Mouse (Mus musculus): ENCODE measurements at regions not wholly inside any gene's neighbourhood (a gene's known extent, or its start where the extent isn't known, plus 50 kb on each side); places are given as distances from the start of the nearest gene placed in this dataset.

- no peak for ATAC-seq (ENCODE audit: low FRiP score)
- Histone ChIP-seq H3K4me2 (no peak overlapping the region), H3K4me1 (replicated peaks) (0 out of 2 replicates have a peak, but pooled peaks cover 5% of the 10 kb centered on the region), H3K27ac (no peak overlapping the region), H3K4me3 (no peak overlapping the region), H3K36me3 (no peaks in the 10 kb centered on the region), H3K27me3 (no peaks in the 10 kb centered on the region), H3K9ac (no peak overlapping the region), H3K9me3 (no peaks in the 10 kb centered on the region)
- 92% methylated on average over 1 of the region's 1 CpGs for WGBS
Measured at GRCm38 (mm10) chr13:118985285-118985684, 315.7 kb downstream of the Fgf10 start.

- Histone ChIP-seq H3K27ac (no peak overlapping the region), H3K9me3 (no peaks in the 10 kb centered on the region), H3K27me3 (no peaks in the 10 kb centered on the region), H3K9ac (no peak overlapping the region), H3K4me2 (no peak overlapping the region), H3K4me1 (replicated peaks) (no peaks in the 10 kb centered on the region), H3K36me3 (no peaks in the 10 kb centered on the region), H3K4me3 (no peak overlapping the region)
- 93% methylated on average over 6 of the region's 6 CpGs for WGBS
- no peak for ATAC-seq (ENCODE audit: low FRiP score)
Measured at GRCm38 (mm10) chr13:119025305-119025975, 355.8 kb downstream of the Fgf10 start.

- ATAC-seq (ENCODE audit: low FRiP score): no peak
- Histone ChIP-seq H3K4me3 (no peak overlapping the region), H3K36me3 (no peaks in the 10 kb centered on the region), H3K27ac (no peak overlapping the region), H3K9me3 (no peaks in the 10 kb centered on the region), H3K4me1 (replicated peaks) (no peaks in the 10 kb centered on the region), H3K27me3 (no peaks in the 10 kb centered on the region), H3K9ac (no peak overlapping the region), H3K4me2 (no peak overlapping the region)
- WGBS: 87% methylated on average over 1 of the region's 1 CpGs
Measured at GRCm38 (mm10) chr13:119039616-119040015, 370.0 kb downstream of the Fgf10 start.

- Histone ChIP-seq H3K27me3 (no peaks in the 10 kb centered on the region), H3K36me3 (no peaks in the 10 kb centered on the region), H3K4me2 (no peak overlapping the region), H3K9ac (no peak overlapping the region), H3K4me1 (replicated peaks) (no peaks in the 10 kb centered on the region), H3K4me3 (no peak overlapping the region), H3K9me3 (no peaks in the 10 kb centered on the region), H3K27ac (no peak overlapping the region)
- no peak for ATAC-seq (ENCODE audit: low FRiP score)
- 85% methylated on average over 1 of the region's 1 CpGs for WGBS
Measured at GRCm38 (mm10) chr13:119045112-119045511, 375.5 kb downstream of the Fgf10 start.

GRCm38 (mm10) chr13:119068745-119069580 lies 359.4 kb upstream of the Paip1 start:
- Histone ChIP-seq H3K4me2 (no peak overlapping the region), H3K36me3 (no peaks in the 10 kb centered on the region), H3K27ac (no peak overlapping the region), H3K4me3 (no peak overlapping the region), H3K4me1 (replicated peaks) (no peaks in the 10 kb centered on the region), H3K27me3 (no peaks in the 10 kb centered on the region), H3K9me3 (no peaks in the 10 kb centered on the region), H3K9ac (no peak overlapping the region)
- no peak for ATAC-seq (ENCODE audit: low FRiP score)
- WGBS: 90% methylated on average over 6 of the region's 6 CpGs

- no peaks in the 10 kb centered on the region for H3K36me3 ChIP-seq
- H3K27ac ChIP-seq: no peak overlapping the region
- H3K9me3 ChIP-seq: no peaks in the 10 kb centered on the region
- no peak for ATAC-seq (ENCODE audit: low FRiP score)
- no peak overlapping the region for H3K4me3 ChIP-seq
- WGBS: 87% methylated on average over 7 of the region's 7 CpGs
- H3K9ac ChIP-seq: no peak overlapping the region
- no peak overlapping the region for H3K4me2 ChIP-seq
- no peaks in the 10 kb centered on the region for H3K4me1 ChIP-seq (replicated peaks)
- H3K27me3 ChIP-seq: no peaks in the 10 kb centered on the region
Measured at GRCm38 (mm10) chr13:119069581-119069936, 358.8 kb upstream of the Paip1 start.

GRCm38 (mm10) chr13:119079243-119079642 lies 349.2 kb upstream of the Paip1 start:
- Histone ChIP-seq H3K27ac (no peak overlapping the region), H3K9ac (no peak overlapping the region), H3K27me3 (no peaks in the 10 kb centered on the region), H3K4me2 (no peak overlapping the region), H3K36me3 (no peaks in the 10 kb centered on the region), H3K4me3 (no peak overlapping the region), H3K9me3 (no peaks in the 10 kb centered on the region; the same call in 1 of the 2 replicates), H3K4me1 (replicated peaks) (no peaks in the 10 kb centered on the region)
- 90% methylated on average over 4 of the region's 4 CpGs for WGBS
- ATAC-seq (ENCODE audit: low FRiP score): no peak

- H3K9ac ChIP-seq: no peak overlapping the region
- no peaks in the 10 kb centered on the region for H3K36me3 ChIP-seq
- no peak for ATAC-seq (ENCODE audit: low FRiP score)
- H3K27ac ChIP-seq: no peak overlapping the region
- no peaks in the 10 kb centered on the region for H3K4me1 ChIP-seq (replicated peaks)
- H3K27me3 ChIP-seq: no peaks in the 10 kb centered on the region
- H3K9me3 ChIP-seq: no peaks in the 10 kb centered on the region
- H3K4me3 ChIP-seq: no peak overlapping the region
- H3K4me2 ChIP-seq: no peak overlapping the region
- 60% methylated on average over 1 of the region's 1 CpGs for WGBS
Measured at GRCm38 (mm10) chr13:119081691-119082090, 346.7 kb upstream of the Paip1 start.

GRCm38 (mm10) chr13:119117906-119118305 lies 310.5 kb upstream of the Paip1 start:
- Histone ChIP-seq H3K4me1 (replicated peaks) (no peaks in the 10 kb centered on the region), H3K9me3 (no peaks in the 10 kb centered on the region), H3K4me2 (no peak overlapping the region), H3K27ac (no peak overlapping the region), H3K36me3 (no peaks in the 10 kb centered on the region), H3K4me3 (no peak overlapping the region), H3K27me3 (no peaks in the 10 kb centered on the region), H3K9ac (no peak overlapping the region)
- 87% methylated on average over 3 of the region's 3 CpGs for WGBS
- no peak for ATAC-seq (ENCODE audit: low FRiP score)

GRCm38 (mm10) chr13:119118382-119118781 lies 310.0 kb upstream of the Paip1 start:
- no peak overlapping the region for H3K4me2 ChIP-seq
- H3K9ac ChIP-seq: no peak overlapping the region
- no peaks in the 10 kb centered on the region for H3K27me3 ChIP-seq
- H3K9me3 ChIP-seq: no peaks in the 10 kb centered on the region
- WGBS: 72% methylated on average over 1 of the region's 1 CpGs
- no peaks in the 10 kb centered on the region for H3K36me3 ChIP-seq
- no peak overlapping the region for H3K27ac ChIP-seq
- no peak for ATAC-seq (ENCODE audit: low FRiP score)
- H3K4me1 ChIP-seq (replicated peaks): no peaks in the 10 kb centered on the region
- H3K4me3 ChIP-seq: no peak overlapping the region

- Histone ChIP-seq H3K4me2 (no peak overlapping the region), H3K27me3 (no peaks in the 10 kb centered on the region), H3K36me3 (no peaks in the 10 kb centered on the region), H3K27ac (no peak overlapping the region), H3K4me3 (no peak overlapping the region), H3K9me3 (no peaks in the 10 kb centered on the region), H3K4me1 (replicated peaks) (no peaks in the 10 kb centered on the region), H3K9ac (no peak overlapping the region)
- no peak for ATAC-seq (ENCODE audit: low FRiP score)
- 96% methylated on average over 2 of the region's 2 CpGs for WGBS
Measured at GRCm38 (mm10) chr13:119140436-119140835, 288.0 kb upstream of the Paip1 start.

GRCm38 (mm10) chr13:119143351-119143750 lies 285.1 kb upstream of the Paip1 start:
- H3K4me1 ChIP-seq (replicated peaks): no peaks in the 10 kb centered on the region
- WGBS: 0% methylated on average over 1 of the region's 1 CpGs
- H3K27me3 ChIP-seq: no peaks in the 10 kb centered on the region
- no peak overlapping the region for H3K4me3 ChIP-seq
- H3K9ac ChIP-seq: no peak overlapping the region
- no peak overlapping the region for H3K4me2 ChIP-seq
- H3K27ac ChIP-seq: no peak overlapping the region
- no peak for ATAC-seq (ENCODE audit: low FRiP score)
- H3K9me3 ChIP-seq: no peaks in the 10 kb centered on the region
- H3K36me3 ChIP-seq: no peaks in the 10 kb centered on the region

- Histone ChIP-seq H3K4me1 (replicated peaks) (no peaks in the 10 kb centered on the region), H3K4me3 (no peak overlapping the region), H3K9ac (no peak overlapping the region), H3K27ac (no peak overlapping the region), H3K4me2 (no peak overlapping the region), H3K27me3 (no peaks in the 10 kb centered on the region), H3K36me3 (no peaks in the 10 kb centered on the region), H3K9me3 (no peaks in the 10 kb centered on the region)
- 80% methylated on average over 4 of the region's 4 CpGs for WGBS
- no peak for ATAC-seq (ENCODE audit: low FRiP score)
Measured at GRCm38 (mm10) chr13:119145713-119146112, 282.7 kb upstream of the Paip1 start.

Data from hindbrain, embryonic 13.5 days (tissue).